Mouse (Mus musculus): ENCODE measurements around the gene Lrrc7. TPM values are rescaled to one million over a fixed set of nuclear protein-coding genes. Genes with fewer than 3 reads are reported as not detected.

Lrrc7 gene
- polyA plus RNA-seq, 1 experiment from 2014 or later, result 0.03 TPM

GRCm38 (mm10) chr3:158543481-158543880, 18.5 kb downstream of the Lrrc7 start:
- ATAC-seq, result no peak
- in situ Hi-C loops (cut with MboI; ENCODE audit: low pct_unique_long_range_greater_than_20kb), result no loop called here
- TF ChIP-seq CTCF (IDR thresholded peaks at IDR 0.05), result no peak
- ChIA-PET POLR2A (no interaction called here), CTCF (interaction anchor here (1.1 to 1.3 kb wide), 3 partner anchors 13 to 347 kb away, joined by 3 to 6 read pairs (median 3); no protein-coding TSS in a partner anchor)
- no peaks in the 10 kb centered on the region for H3K27me3 ChIP-seq
- no peak for DNase-seq (ENCODE audit: low read depth, low spot score)

- POLR2A ChIA-PET, result no interaction called here
- DNase-seq (ENCODE audit: low read depth, low spot score) (no peak), ATAC-seq (no peak)
- no peaks in the 10 kb centered on the region for H3K27me3 ChIP-seq
- in situ Hi-C loops (cut with MboI; ENCODE audit: low pct_unique_long_range_greater_than_20kb), result no loop called here
- TF ChIP-seq CTCF (IDR thresholded peaks at IDR 0.05), result no peak
- CTCF ChIA-PET, result interaction anchor here (1.4 kb wide), 1 partner anchor 17 kb away, joined by 4 read pairs; no protein-coding TSS in a partner anchor
Measured at GRCm38 (mm10) chr3:158532859-158533258, 29.2 kb downstream of the Lrrc7 start.

- ChIA-PET CTCF (interaction anchor here (0.7 to 1.0 kb wide), 2 partner anchors 11 to 307 kb away, joined by 3 read pairs; no protein-coding TSS in a partner anchor), POLR2A (no interaction called here)
- ATAC-seq (no peak), DNase-seq (ENCODE audit: low read depth, low spot score) (no peak)
- H3K27me3 ChIP-seq, result no peaks in the 10 kb centered on the region
- in situ Hi-C loops (cut with MboI; ENCODE audit: low pct_unique_long_range_greater_than_20kb), result no loop called here
- no peak for TF ChIP-seq CTCF (IDR thresholded peaks at IDR 0.05)
Measured at GRCm38 (mm10) chr3:158528471-158528870, 33.5 kb downstream of the Lrrc7 start.

GRCm38 (mm10) chr3:158493730-158494129, 68.3 kb downstream of the Lrrc7 start:
- TF ChIP-seq CTCF (IDR thresholded peaks at IDR 0.05), result no peak
- CTCF ChIA-PET, result no interaction called here
- POLR2A ChIA-PET, result interaction anchor here (0.7 kb wide), 1 partner anchor 613 kb away, joined by 3 read pairs; no protein-coding TSS in a partner anchor
- in situ Hi-C loops (cut with MboI; ENCODE audit: low pct_unique_long_range_greater_than_20kb), result no loop called here
- no peak for ATAC-seq
- no peaks in the 10 kb centered on the region for H3K27me3 ChIP-seq
- no peak for DNase-seq (ENCODE audit: low read depth, low spot score)

- H3K27me3 ChIP-seq, result no peaks in the 10 kb centered on the region
- TF ChIP-seq CTCF (IDR thresholded peaks at IDR 0.05), result no peak
- ATAC-seq (no peak), DNase-seq (ENCODE audit: low read depth, low spot score) (no peak)
- POLR2A ChIA-PET, result no interaction called here
- CTCF ChIA-PET, result no interaction called here
- in situ Hi-C loops (cut with MboI; ENCODE audit: low pct_unique_long_range_greater_than_20kb), result no loop called here
Measured at GRCm38 (mm10) chr3:158479677-158480076, 82.3 kb downstream of the Lrrc7 start.

- in situ Hi-C loops (cut with MboI; ENCODE audit: low pct_unique_long_range_greater_than_20kb), result no loop called here
- TF ChIP-seq CTCF (IDR thresholded peaks at IDR 0.05), result no peak
- ChIA-PET POLR2A (no interaction called here), CTCF (no interaction called here)
- no peaks in the 10 kb centered on the region for H3K27me3 ChIP-seq
- DNase-seq (ENCODE audit: low read depth, low spot score) (no peak), ATAC-seq (no peak)
Measured at GRCm38 (mm10) chr3:158400600-158400999, 161.4 kb downstream of the Lrrc7 start.

- CTCF ChIA-PET, result no interaction called here
Measured at GRCm38 (mm10) chr3:158391534-158391933, 170.5 kb downstream of the Lrrc7 start.

GRCm38 (mm10) chr3:158388076-158388454, 174.0 kb downstream of the Lrrc7 start:
- no peak for TF ChIP-seq CTCF (IDR thresholded peaks at IDR 0.05)
- ChIA-PET POLR2A (no interaction called here), CTCF (interaction anchor here (0.9 to 1.3 kb wide), 4 partner anchors 12 to 30 kb away, joined by 3 to 4 read pairs (median 4); no protein-coding TSS in a partner anchor)
- in situ Hi-C loops (cut with MboI; ENCODE audit: low pct_unique_long_range_greater_than_20kb), result loop anchor here (25.0 kb wide), 2 partner anchors 649 to 1149 kb away; no protein-coding TSS in a partner anchor
- DNase-seq (ENCODE audit: low read depth, low spot score), result no peak
- ATAC-seq, result no peak
- H3K27me3 ChIP-seq, result no peaks in the 10 kb centered on the region

More at GRCm38 (mm10) chr3:158391534-158391933, 170.5 kb downstream of the Lrrc7 start:
- in situ Hi-C loops (cut with MboI; ENCODE audit: low pct_unique_long_range_greater_than_20kb), result loop anchor here (25.0 kb wide), 2 partner anchors 646 to 1146 kb away; no protein-coding TSS in a partner anchor
- no peak for ATAC-seq
- DNase-seq (ENCODE audit: low read depth, low spot score), result no peak
- POLR2A ChIA-PET, result no interaction called here
- no peaks in the 10 kb centered on the region for H3K27me3 ChIP-seq
- no peak for TF ChIP-seq CTCF (IDR thresholded peaks at IDR 0.05)

GRCm38 (mm10) chr3:158387413-158388075, 174.5 kb downstream of the Lrrc7 start:
- DNase-seq (ENCODE audit: low read depth, low spot score), result no peak
- POLR2A ChIA-PET, result no interaction called here
- CTCF ChIA-PET, result interaction anchor here (0.9 to 1.3 kb wide), 4 partner anchors 11 to 29 kb away, joined by 3 to 4 read pairs (median 4); no protein-coding TSS in a partner anchor
- no peaks in the 10 kb centered on the region for H3K27me3 ChIP-seq
- in situ Hi-C loops (cut with MboI; ENCODE audit: low pct_unique_long_range_greater_than_20kb), result loop anchor here (25.0 kb wide), 2 partner anchors 650 to 1150 kb away; no protein-coding TSS in a partner anchor
- ATAC-seq, result no peak
- TF ChIP-seq CTCF (IDR thresholded peaks at IDR 0.05), result no peak

- in situ Hi-C loops (cut with MboI; ENCODE audit: low pct_unique_long_range_greater_than_20kb), result loop anchor here (25.0 kb wide), 2 partner anchors 650 to 1150 kb away; no protein-coding TSS in a partner anchor
- DNase-seq (ENCODE audit: low read depth, low spot score) (no peak), ATAC-seq (no peak)
- ChIA-PET CTCF (interaction anchor here (0.9 kb wide), 1 partner anchor 26 kb away, joined by 4 read pairs; no protein-coding TSS in a partner anchor), POLR2A (no interaction called here)
- H3K27me3 ChIP-seq, result no peaks in the 10 kb centered on the region
- no peak for TF ChIP-seq CTCF (IDR thresholded peaks at IDR 0.05)
Measured at GRCm38 (mm10) chr3:158386848-158387247, 175.2 kb downstream of the Lrrc7 start.

- peak; percentile 85 for TF ChIP-seq CTCF (IDR thresholded peaks at IDR 0.05)
- CTCF ChIA-PET, result interaction anchor here (0.9 to 1.5 kb wide), 5 partner anchors 10 to 166 kb away, joined by 3 to 5 read pairs (median 3); no protein-coding TSS in a partner anchor
- DNase-seq (ENCODE audit: low read depth, low spot score) (no peak), ATAC-seq (peak; percentile 74)
- in situ Hi-C loops (cut with MboI; ENCODE audit: low pct_unique_long_range_greater_than_20kb), result loop anchor here (5.0 to 25.0 kb wide), 4 partner anchors 661 to 1161 kb away; no protein-coding TSS in a partner anchor
- H3K27me3 ChIP-seq, result no peaks in the 10 kb centered on the region
- POLR2A ChIA-PET, result no interaction called here
Measured at GRCm38 (mm10) chr3:158375885-158376284, 186.1 kb downstream of the Lrrc7 start.
